9 mouse cellular contexts compared by ENCODE assay signal in the genomic region with DNA sequence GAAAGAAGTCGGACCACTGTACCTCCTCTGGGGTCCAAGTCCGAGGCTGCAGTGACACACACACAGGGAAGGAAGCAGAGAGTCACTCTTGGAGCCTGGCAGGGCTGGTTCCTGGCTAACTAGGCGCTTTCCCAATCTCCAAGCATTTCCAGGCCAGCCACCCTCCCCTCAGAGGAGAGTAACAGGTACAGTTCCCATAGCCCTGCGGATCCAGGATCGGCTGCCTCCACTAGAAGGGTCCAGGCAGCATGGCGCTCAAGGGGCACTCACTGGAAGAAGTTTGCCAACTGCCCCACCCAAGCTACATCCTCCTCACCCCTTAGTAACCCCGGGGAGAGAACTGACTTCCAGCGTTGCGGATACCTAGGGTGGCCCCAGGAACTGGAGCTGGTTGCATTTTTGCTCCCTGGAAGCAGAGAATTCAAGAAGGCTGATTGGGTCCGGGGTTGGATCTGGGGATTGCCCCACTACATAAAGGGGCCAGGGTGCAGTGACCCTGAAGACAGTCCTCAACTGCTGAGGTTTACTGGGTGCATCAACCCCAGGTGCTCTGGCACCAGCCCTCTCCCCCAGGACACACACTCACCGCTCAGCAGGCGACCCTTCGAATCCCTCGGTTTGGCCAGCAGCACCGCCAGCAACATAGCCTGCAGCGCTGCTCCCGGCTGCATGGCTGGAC. TPM values are rescaled to one million over a fixed set of nuclear protein-coding genes. Genes with fewer than 3 reads are reported as not detected.
DNase-seq lines count a peak whose midpoint lies in the region; ATAC-seq and TF ChIP-seq lines count a peak whose summit lies in the region.
"Had no signal": no experiment of that assay in that cellular context is flagged by ENCODE, and none has a peak within 500 bp of the region (broad histone marks: within the 10 kb centered on the region; RNA-seq: fewer than 3 reads in every experiment).

No protein-coding gene starts in this region.

- H3K9me3 ChIP-seq in forebrain, embryonic 11.5 days (ENCODE audit: control insufficient read depth, low read length) = no peaks in the 10 kb centered on the region
- H3K9me3 ChIP-seq in hindbrain, embryonic 16.5 days (ENCODE audit: control insufficient read depth, low read length) = no peaks in the 10 kb centered on the region
- H3K9me3 ChIP-seq in neural tube, embryonic 15.5 days (replicated peaks) = no peaks in the 10 kb centered on the region

- H3K9ac ChIP-seq in forebrain, embryonic 11.5 days (ENCODE audit: low read length) = peak overlapping the region; percentile 39
- H3K9ac ChIP-seq in hindbrain, embryonic 16.5 days (ENCODE audit: low read depth, low read length) = peak overlapping the region; percentile 57
- peak overlapping the region; percentile 27; the same call in 1 of the 2 replicates for H3K9ac ChIP-seq in neural tube, embryonic 15.5 days (replicated peaks)

- H3K36me3 ChIP-seq in forebrain, embryonic 11.5 days (ENCODE audit: control insufficient read depth, insufficient read depth, low read length) = no peaks in the 10 kb centered on the region
- H3K36me3 ChIP-seq in hindbrain, embryonic 16.5 days (ENCODE audit: control insufficient read depth, insufficient read depth, low read length) = no peaks in the 10 kb centered on the region
- H3K36me3 ChIP-seq in neural tube, embryonic 15.5 days = no peaks in the 10 kb centered on the region

- ATAC-seq in cerebellum, adult (ENCODE audit: insufficient number of reproducible peaks, low FRiP score, low TSS enrichment) = peak; percentile 62
- ATAC-seq in forebrain, embryonic 11.5 days (replicated peaks; ENCODE audit: low FRiP score) = peak; percentile 51; the same call in 1 of the 2 replicates
- no peak for ATAC-seq in hindbrain, embryonic 16.5 days
- ATAC-seq in neural tube, embryonic 15.5 days (ENCODE audit: low FRiP score) = peak; percentile 24; the same call in 1 of the 2 replicates

- TF ChIP-seq POLR2A in lung, adult 2 months (IDR thresholded peaks at IDR 0.05; ENCODE audit: borderline replicate concordance, extremely low read depth, low read depth, low read length) = no peak

- H3K4me1 ChIP-seq in forebrain, embryonic 11.5 days (replicated peaks; ENCODE audit: control insufficient read depth, insufficient read depth, low read length) = peaks cover 6% of the 10 kb centered on the region; the same call in 1 of the 2 replicates
- peaks cover 11% of the 10 kb centered on the region for H3K4me1 ChIP-seq in hindbrain, embryonic 16.5 days (ENCODE audit: control insufficient read depth, insufficient read depth, low read depth, low read length)
- H3K4me1 ChIP-seq in lung, adult 2 months (ENCODE audit: control insufficient read depth, insufficient read depth, low read length) = peaks cover 3% of the 10 kb centered on the region
- H3K4me1 ChIP-seq in neural tube, embryonic 15.5 days = peaks cover 18% of the 10 kb centered on the region

- DNase-seq in cerebellum, postnatal 4 days (ENCODE audit: low spot score in 2 of 2) = no peak
- peak; percentile 33 for DNase-seq in brain, adult 2 months (ENCODE audit: low read depth, low spot score)
- DNase-seq in forebrain, embryonic 11.5 days (ENCODE audit: low spot score) = peak; percentile 58
- peak; percentile 31 for DNase-seq in lung, adult 2 months
- DNase-seq in right cerebral cortex, postnatal 36 days (ENCODE audit: low spot score in 2 of 2) = no peak

- H3K4me2 ChIP-seq in forebrain, embryonic 11.5 days (ENCODE audit: low read depth, low read length, severe bottlenecking) = peak overlapping the region; percentile 73
- peak overlapping the region; percentile 71 for H3K4me2 ChIP-seq in hindbrain, embryonic 16.5 days (ENCODE audit: low read length)
- peak overlapping the region; percentile 70 for H3K4me2 ChIP-seq in neural tube, embryonic 15.5 days

- H3K27ac ChIP-seq in forebrain, embryonic 11.5 days (ENCODE audit: low read depth, low read length) = no peak overlapping the region
- H3K27ac ChIP-seq in hindbrain, embryonic 16.5 days (ENCODE audit: low read depth, low read length) = no peak overlapping the region
- H3K27ac ChIP-seq in neural tube, embryonic 15.5 days (replicated peaks) = no peak overlapping the region

- peaks cover 3% of the 10 kb centered on the region; the same call in 1 of the 2 replicates for H3K27me3 ChIP-seq in forebrain, embryonic 11.5 days (ENCODE audit: control insufficient read depth, insufficient read depth, low read length)
- H3K27me3 ChIP-seq in hindbrain, embryonic 16.5 days (replicated peaks; ENCODE audit: control insufficient read depth, insufficient read depth, low read length) = peaks cover 2% of the 10 kb centered on the region
- H3K27me3 ChIP-seq in neural tube, embryonic 15.5 days (replicated peaks) = peaks cover 14% of the 10 kb centered on the region; the same call in 1 of the 2 replicates
- H3K27me3 ChIP-seq: CH12.LX had no signal

- H3K4me3 ChIP-seq in forebrain, embryonic 11.5 days (ENCODE audit: low read depth, low read length) = peak overlapping the region; percentile 31
- peak overlapping the region; percentile 43 for H3K4me3 ChIP-seq in hindbrain, embryonic 16.5 days (ENCODE audit: low read length)
- H3K4me3 ChIP-seq in lung, adult 2 months (replicated peaks; ENCODE audit: extremely low read depth, low read depth, low read length) = peak overlapping the region; percentile 85
- peak overlapping the region; percentile 39 for H3K4me3 ChIP-seq in neural tube, embryonic 15.5 days (replicated peaks)

- WGBS in forebrain, embryonic 11.5 days = under 1% methylated on average over 17 of the region's 17 CpGs
- WGBS in hindbrain, embryonic 16.5 days = under 1% methylated on average over 17 of the region's 17 CpGs
- WGBS in lung, adult 2 months = under 1% methylated on average over 17 of the region's 17 CpGs
- WGBS in neural tube, embryonic 15.5 days = under 1% methylated on average over 17 of the region's 17 CpGs

- no peak for TF ChIP-seq CTCF in lung, adult 2 months (IDR thresholded peaks at IDR 0.05; ENCODE audit: insufficient read depth, low read length)

RNA-seq across cellular contexts. Expression of gene Layn, which starts 0.5 kb away (rescaled TPM):
- 1.3 and 1.7 TPM in 2 replicates for polyA plus RNA-seq in forebrain, embryonic 11.5 days (2014; fragmentation: Nextera tagmentation; extraction: Ambion mirVana)
- 2.5 and 2.6 TPM in 2 replicates for polyA plus RNA-seq in hindbrain, embryonic 16.5 days (2015; fragmentation: Nextera tagmentation; extraction: Ambion mirVana)
- 8.4 and 9.9 TPM in 2 replicates for polyA plus RNA-seq in lung, adult 2 months (2012; rRNA removed)
- polyA plus RNA-seq in neural tube, embryonic 15.5 days (2015; fragmentation: Nextera tagmentation; extraction: Ambion mirVana) = 5.2 and 5.6 TPM in 2 replicates

RNA-seq across cellular contexts. Expression of gene Btg4, which starts 15.7 kb away (rescaled TPM):
- not detected in 2 replicates for polyA plus RNA-seq in forebrain, embryonic 11.5 days (2014; fragmentation: Nextera tagmentation; extraction: Ambion mirVana)
- not detected in 2 replicates for polyA plus RNA-seq in hindbrain, embryonic 16.5 days (2015; fragmentation: Nextera tagmentation; extraction: Ambion mirVana)
- 0.08 TPM in 1 of 2 replicates, not detected in the other for polyA plus RNA-seq in lung, adult 2 months (2012; rRNA removed)
- polyA plus RNA-seq in neural tube, embryonic 15.5 days (2015; fragmentation: Nextera tagmentation; extraction: Ambion mirVana) = not detected in 2 replicates

RNA-seq across cellular contexts. Expression of gene 4833427G06Rik, which starts 25.4 kb away (rescaled TPM):
- not detected in 2 replicates for polyA plus RNA-seq in forebrain, embryonic 11.5 days (2014; fragmentation: Nextera tagmentation; extraction: Ambion mirVana)
- polyA plus RNA-seq in hindbrain, embryonic 16.5 days (2015; fragmentation: Nextera tagmentation; extraction: Ambion mirVana) = 1.0 and 1.9 TPM in 2 replicates
- polyA plus RNA-seq in lung, adult 2 months (2012; rRNA removed) = 1.9 and 2.4 TPM in 2 replicates
- 0.37 TPM in 2 replicates for polyA plus RNA-seq in neural tube, embryonic 15.5 days (2015; fragmentation: Nextera tagmentation; extraction: Ambion mirVana)

Comparison
In these comparisons a context has a peak if more than half of its experiments do, and no peak if none do; other contexts are left out.
1. DNase-seq: peak in brain, adult 2 months (single experiment), forebrain, embryonic 11.5 days (single experiment) and lung, adult 2 months (single experiment); none in cerebellum, postnatal 4 days (0 of 2) and right cerebral cortex, postnatal 36 days (0 of 2).
2. H3K4me3 ChIP-seq: peak in every context shown above with its lines; median percentile 85 in lung, adult 2 months; 43 in hindbrain, embryonic 16.5 days; 39 in neural tube, embryonic 15.5 days; 31 in forebrain, embryonic 11.5 days.
3. Peak in every context shown above with its lines, with median percentiles within 50 percentile points of each other: H3K4me2 ChIP-seq and H3K9ac ChIP-seq.